Mouse (Mus musculus) heart, postnatal 0 days (tissue): ENCODE measurements around the gene Clcf1. TPM values are rescaled to one million over a fixed set of nuclear protein-coding genes. Genes with fewer than 3 reads are reported as not detected.

Source experiments
- ATAC-seq: fragments of 200-750 bp; cut with Nextera tagmentation; 2 replicates; pipeline ENCODE4 v1.8.0; 2017; ENCODE audit warnings: low read depth, moderate number of reproducible peaks, moderate library complexity; ENCODE audit not compliant: insufficient read depth
- DNase-seq: peaks from one replicate; pipeline ENCODE4 v3.0.0-alpha.2; 2016; ENCODE audit warnings: low spot score
- H3K27ac ChIP-seq: fragments of 300-500 bp; sonication (generic); 2 replicates; pipeline ENCODE4 v1.5.1; 2014; ENCODE audit warnings: low read depth, mild to moderate bottlenecking
- H3K27me3 ChIP-seq: fragments of 300-500 bp; sonication (generic); 2 replicates; pipeline ENCODE4 v1.6.1; 2014; ENCODE audit warnings: low read length, mixed read lengths; ENCODE audit not compliant: control insufficient read depth, insufficient read depth
- H3K36me3 ChIP-seq: fragments of 300-500 bp; sonication (generic); replicated peaks from 2 replicates; pipeline ENCODE4 v1.6.1; 2014; ENCODE audit warnings: low read length, mixed read lengths; ENCODE audit not compliant: control insufficient read depth, insufficient read depth
- H3K4me1 ChIP-seq: fragments of 300-500 bp; sonication (generic); 2 replicates; pipeline ENCODE4 v1.6.1; 2014; ENCODE audit warnings: antibody characterized with exemption; ENCODE audit not compliant: control insufficient read depth, insufficient read depth
- H3K4me2 ChIP-seq: fragments of 300-500 bp; sonication (generic); 2 replicates; pipeline ENCODE4 v1.6.1; 2014; ENCODE audit warnings: low read depth, mild to moderate bottlenecking, low read length, moderate library complexity
- H3K4me3 ChIP-seq: fragments of 300-500 bp; sonication (generic); 2 replicates; pipeline ENCODE4 v1.5.1; 2014; ENCODE audit warnings: low read depth, low read length
- H3K9ac ChIP-seq: fragments of 300-500 bp; sonication (generic); replicated peaks from 2 replicates; pipeline ENCODE4 v1.6.1; 2014; ENCODE audit warnings: low read depth, low read length, mixed read lengths
- H3K9me3 ChIP-seq: fragments of 300-500 bp; sonication (generic); replicated peaks from 2 replicates; pipeline ENCODE4 v1.6.1; 2016; ENCODE audit warnings: low read length; ENCODE audit not compliant: control insufficient read depth
- CTCF ChIP-seq: IDR thresholded peaks from 2 replicates; pipeline ENCODE4 v1.5.1; 2016; ENCODE audit warnings: antibody characterized with exemption, control low read depth, low read depth
- EP300 ChIP-seq: IDR thresholded peaks from 2 replicates; pipeline ENCODE4 v1.6.1; 2016; ENCODE audit warnings: antibody characterized with exemption, low read depth
- WGBS: fragments of 180-500 bp; shearing (Covaris S2); extraction: QIAGEN DNeasy Blood & Tissue Kit; methylation state at CpG from one replicate; pipeline ENCODE4 v1.1.7; 2014; 5-methylcytosine and 5-hydroxymethylcytosine counted together
- polyA plus RNA-seq: library from polyadenylated mRNA; unstranded; fragments of >200 nt; fragmentation: Nextera tagmentation; extraction: Ambion mirVana; gene quantifications from 2 replicates; pipeline ENCODE4 v1.2.1, GENCODE M21; 2015
- total RNA-seq: library from RNA; depleted of rRNA; stranded (reverse); fragments of >200 nt; gene quantifications from 2 replicates; pipeline ENCODE4 v1.2.3, GENCODE M21; 2014; ENCODE audit warnings: low replicate concordance

Clcf1 gene
- total and polyA plus RNA-seq, 2 experiments from 2014 or later = 0.67 to 14.7 TPM

DNA sequence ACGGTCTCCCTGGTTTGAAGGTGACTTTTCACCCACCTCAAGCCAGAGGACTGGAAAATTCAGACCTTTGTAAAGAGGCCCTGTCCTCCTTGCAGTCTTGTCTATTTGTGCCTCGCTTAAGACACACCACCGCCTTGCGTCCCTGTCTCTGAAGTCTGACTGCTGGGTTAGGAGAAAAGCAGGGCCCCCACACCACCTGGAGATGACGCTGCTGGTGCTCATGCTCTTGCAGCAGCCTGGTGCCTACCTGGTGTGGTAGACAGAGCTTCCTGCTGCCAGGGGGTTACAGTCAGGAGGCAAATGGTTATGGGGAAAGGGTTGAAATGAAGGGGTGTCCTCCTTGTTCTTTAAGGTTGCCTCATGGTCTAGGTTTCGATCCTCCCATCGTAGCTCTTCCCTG lies 40.2 kb downstream of the Clcf1 start:
- H3K4me2 ChIP-seq = no peak overlapping the region
- no peaks in the 10 kb centered on the region for H3K27me3 ChIP-seq
- H3K4me3 ChIP-seq = no peak overlapping the region
- H3K36me3 ChIP-seq = no peaks in the 10 kb centered on the region
- 0 out of 2 replicates have a peak, but pooled peaks cover 3% of the 10 kb centered on the region for H3K4me1 ChIP-seq
- TF ChIP-seq CTCF = no peak
- TF ChIP-seq EP300 = no peak
- no peak for DNase-seq
- no peaks in the 10 kb centered on the region for H3K9me3 ChIP-seq
- WGBS = 83% methylated on average over 7 of the region's 7 CpGs
- H3K27ac ChIP-seq = no peak overlapping the region
- H3K9ac ChIP-seq = no peak overlapping the region
- no peak for ATAC-seq

DNA sequence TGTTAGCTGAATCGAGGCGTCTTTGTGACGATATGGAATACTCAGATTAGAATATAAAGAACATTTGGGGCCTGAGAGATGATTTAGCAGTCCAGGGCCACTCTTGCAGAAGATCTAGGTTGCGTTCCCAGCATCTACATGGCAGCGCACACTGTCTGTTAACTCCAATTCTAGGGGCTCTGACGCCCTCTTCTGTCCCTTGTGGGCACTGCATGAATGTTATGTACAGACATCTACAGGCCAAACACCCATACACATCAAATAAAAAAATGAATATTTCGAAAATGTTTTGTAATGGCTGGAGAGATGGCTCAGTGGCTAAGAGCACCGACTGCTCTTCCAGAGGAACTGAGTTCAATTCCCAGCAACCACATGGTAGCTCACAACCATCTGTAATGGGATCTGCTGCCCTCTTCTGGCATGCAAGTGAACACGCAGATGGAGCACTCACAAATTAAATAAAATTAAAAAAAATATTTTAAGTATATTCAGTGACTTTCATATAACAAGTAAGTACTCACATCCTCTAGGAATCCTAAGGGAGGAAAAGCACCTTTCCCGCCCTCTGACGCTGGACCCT lies 41.6 kb downstream of the Clcf1 start:
- no peak overlapping the region for H3K4me3 ChIP-seq
- H3K9me3 ChIP-seq = no peaks in the 10 kb centered on the region
- H3K27me3 ChIP-seq = no peaks in the 10 kb centered on the region
- H3K4me2 ChIP-seq = no peak overlapping the region
- WGBS = 76% methylated on average over 11 of the region's 11 CpGs
- H3K9ac ChIP-seq = no peak overlapping the region
- no peak overlapping the region for H3K27ac ChIP-seq
- DNase-seq (no peak), ATAC-seq (no peak)
- TF ChIP-seq CTCF = 0 out of 2 replicates have a peak, but pooled peaks have one; percentile 19
- TF ChIP-seq EP300 = no peak
- 0 out of 2 replicates have a peak, but pooled peaks cover 3% of the 10 kb centered on the region for H3K4me1 ChIP-seq
- no peaks in the 10 kb centered on the region for H3K36me3 ChIP-seq

DNA sequence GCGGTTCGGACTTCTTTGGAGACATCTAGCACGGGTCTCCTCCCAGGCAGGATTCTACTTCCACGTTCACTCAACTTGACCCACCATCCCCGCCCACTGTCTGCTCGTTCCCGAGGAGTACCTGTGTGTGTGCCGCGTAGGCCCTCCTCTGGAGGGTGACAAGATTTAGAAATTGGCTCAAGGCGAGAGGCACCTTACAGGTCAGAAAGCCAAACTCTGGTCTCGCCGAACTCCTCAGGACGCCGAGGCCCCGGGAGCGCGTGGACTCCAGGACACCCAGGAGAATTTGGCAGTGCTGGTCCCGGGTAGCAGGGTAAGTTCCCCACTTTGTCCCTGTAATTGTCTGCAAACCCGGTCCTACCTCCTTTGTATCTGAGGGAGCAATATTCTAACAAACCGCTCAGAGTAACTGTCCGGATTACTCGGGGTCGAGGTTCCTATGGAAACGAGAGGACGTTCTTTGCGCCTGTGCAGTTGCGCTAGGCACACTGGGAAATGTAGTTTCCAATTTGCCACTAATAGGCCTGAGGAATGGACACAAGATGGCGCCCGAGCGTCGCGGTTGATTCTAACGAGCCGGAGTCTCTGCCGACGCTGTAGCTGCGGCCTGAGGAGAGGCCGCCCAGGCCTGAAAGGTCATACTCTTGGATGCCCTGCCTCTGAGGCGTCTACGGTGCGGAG lies 43.3 kb downstream of the Clcf1 start:
- Histone ChIP-seq H3K9ac (peak overlapping the region; percentile 32; the same call in 1 of the 2 replicates), H3K36me3 (no peaks in the 10 kb centered on the region), H3K27ac (peak overlapping the region; percentile 39; the same call in 1 of the 2 replicates), H3K4me1 (0 out of 2 replicates have a peak, but pooled peaks cover 3% of the 10 kb centered on the region), H3K27me3 (no peaks in the 10 kb centered on the region), H3K4me3 (peak overlapping the region; percentile 70), H3K9me3 (no peaks in the 10 kb centered on the region), H3K4me2 (peak overlapping the region; percentile 89)
- ATAC-seq (peak; percentile 93), DNase-seq (peak; percentile 95)
- TF ChIP-seq CTCF (peak; percentile 96), EP300 (no peak)
- WGBS = under 1% methylated on average over 41 of the region's 41 CpGs

DNA sequence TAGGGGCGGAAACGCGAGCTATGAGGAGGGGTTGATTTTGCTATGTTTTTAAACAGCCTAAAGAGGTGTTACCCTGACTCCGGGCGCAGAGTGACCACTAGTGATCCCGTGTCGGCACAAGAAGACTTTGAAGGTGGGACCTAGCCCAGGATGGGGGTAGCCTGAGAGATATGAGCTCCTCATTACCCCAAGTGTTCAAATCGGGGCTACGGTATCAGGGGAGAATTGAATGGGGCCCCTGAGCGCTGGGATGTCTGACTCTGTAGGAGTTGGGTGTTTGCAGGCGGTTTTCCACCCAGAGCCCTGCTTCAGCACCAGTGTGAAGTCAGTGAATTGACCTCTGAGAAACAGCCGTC lies 43.8 kb downstream of the Clcf1 start:
- no peaks in the 10 kb centered on the region for H3K27me3 ChIP-seq
- H3K36me3 ChIP-seq = no peaks in the 10 kb centered on the region
- TF ChIP-seq CTCF = no peak
- TF ChIP-seq EP300 = no peak
- ATAC-seq (no peak), DNase-seq (no peak)
- WGBS = 18% methylated on average over 12 of the region's 12 CpGs
- H3K4me3 ChIP-seq = peak overlapping the region; percentile 70
- H3K27ac ChIP-seq = peak overlapping the region; percentile 39; the same call in 1 of the 2 replicates
- H3K4me1 ChIP-seq = 0 out of 2 replicates have a peak, but pooled peaks cover 3% of the 10 kb centered on the region
- H3K4me2 ChIP-seq = peak overlapping the region; percentile 89
- H3K9ac ChIP-seq = peak overlapping the region; percentile 32; the same call in 1 of the 2 replicates
- H3K9me3 ChIP-seq = no peaks in the 10 kb centered on the region

DNA sequence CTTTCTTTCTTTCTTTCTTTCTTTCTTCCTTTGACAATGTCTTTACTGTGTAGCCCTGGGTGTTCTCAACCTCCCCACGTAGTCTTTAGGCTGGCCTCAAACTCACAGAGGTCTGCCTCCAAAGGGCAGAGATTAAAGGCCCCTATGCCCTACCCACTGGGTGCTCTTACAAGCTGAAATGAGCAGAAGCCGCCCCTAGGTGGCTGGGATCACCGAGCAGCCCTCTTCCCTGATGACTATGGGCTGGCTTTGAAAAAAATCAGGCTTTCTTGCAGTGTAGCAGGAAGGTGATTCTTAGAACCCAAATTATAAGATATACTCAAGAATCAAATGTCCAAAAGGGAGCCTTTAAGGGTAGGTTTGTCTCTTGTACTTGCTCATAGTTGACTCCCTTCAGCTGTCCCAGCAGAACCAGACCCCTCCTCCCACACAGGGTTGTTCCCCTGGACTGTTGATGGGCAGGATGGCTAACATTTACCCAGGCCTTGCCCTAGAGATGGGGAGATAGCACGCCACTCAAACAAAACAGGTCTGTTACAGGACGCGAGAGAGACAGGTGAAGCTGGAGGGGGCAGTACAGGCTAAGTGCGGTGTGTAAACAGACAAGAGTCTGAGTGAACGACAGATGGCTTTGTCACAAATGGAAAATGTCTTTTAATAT lies 47.1 kb downstream of the Clcf1 start:
- Histone ChIP-seq H3K27ac (no peak overlapping the region), H3K36me3 (no peaks in the 10 kb centered on the region), H3K9ac (no peak overlapping the region), H3K9me3 (no peaks in the 10 kb centered on the region), H3K27me3 (no peaks in the 10 kb centered on the region), H3K4me1 (no peaks in the 10 kb centered on the region), H3K4me3 (no peak overlapping the region), H3K4me2 (no peak overlapping the region)
- TF ChIP-seq EP300 (no peak), CTCF (peak; percentile 28; the same call in 1 of the 2 replicates)
- WGBS = 63% methylated on average over 8 of the region's 8 CpGs
- no peak for DNase-seq
- no peak for ATAC-seq
